Mouse (Mus musculus): ENCODE measurements around the gene Myo1h.

The Myo1h gene

DNA sequence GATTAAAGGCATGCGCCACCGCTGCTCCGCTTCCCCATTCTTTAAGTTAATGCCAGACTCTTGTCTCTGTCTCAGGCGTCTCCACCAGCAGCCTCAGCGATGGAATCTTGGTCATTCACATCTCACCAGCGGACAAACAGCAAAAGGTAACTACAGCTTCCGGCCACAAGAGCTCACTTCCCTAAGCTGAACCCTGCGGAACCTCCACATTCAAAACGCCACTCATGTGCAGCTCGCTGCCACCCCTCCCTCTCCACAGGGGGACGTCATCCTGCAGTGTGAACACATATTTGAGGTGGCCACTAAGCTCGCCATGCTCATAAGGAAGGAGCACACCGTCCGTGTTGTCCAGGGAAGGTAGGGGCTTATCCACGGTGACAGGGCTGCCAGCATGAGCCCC lies 72.0 kb downstream of the Myo1h start:
- DNase-seq: no peak

DNA sequence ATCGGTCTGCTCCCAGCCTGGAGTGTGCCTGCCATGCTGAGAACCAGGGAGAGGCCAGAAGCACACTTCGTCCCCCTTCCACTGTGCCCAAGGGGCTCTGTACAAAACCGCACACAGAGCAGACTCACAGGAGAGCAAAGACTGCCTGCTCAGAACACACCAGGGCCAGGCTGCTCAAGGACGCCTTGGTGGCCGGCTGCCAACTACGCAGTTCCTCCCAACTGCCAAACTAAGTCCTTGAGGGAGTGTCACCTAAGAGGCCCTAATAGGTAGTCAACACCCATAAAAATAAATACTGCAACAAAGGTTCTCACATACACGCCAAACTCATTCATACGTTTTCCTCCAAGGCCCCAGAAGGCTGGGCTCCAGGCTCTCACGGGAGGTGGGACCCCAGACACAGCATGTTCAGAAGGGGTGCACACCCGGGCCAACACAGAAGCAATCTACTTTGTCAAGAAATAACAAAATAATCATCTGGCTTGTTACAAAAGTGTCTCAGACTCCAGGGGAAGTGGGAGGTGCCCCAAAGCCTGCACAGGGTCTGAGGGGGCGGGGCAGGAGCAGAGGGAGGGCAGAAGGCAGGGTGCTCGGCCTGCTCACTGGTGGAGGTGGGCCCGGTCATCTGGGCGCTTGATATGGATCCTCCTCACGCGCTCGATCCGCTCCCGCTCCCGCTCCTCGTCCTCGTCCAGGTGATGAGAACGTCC lies 76.2 kb downstream of the Myo1h start:
- DNase-seq: no peak

- no peak for DNase-seq
These were observed 79.2 kb downstream of the Myo1h start for GRCm38 (mm10) chr5:114368121-114368520.

- no peak for DNase-seq
These were observed 80.0 kb downstream of the Myo1h start for GRCm38 (mm10) chr5:114368803-114369496.

DNA sequence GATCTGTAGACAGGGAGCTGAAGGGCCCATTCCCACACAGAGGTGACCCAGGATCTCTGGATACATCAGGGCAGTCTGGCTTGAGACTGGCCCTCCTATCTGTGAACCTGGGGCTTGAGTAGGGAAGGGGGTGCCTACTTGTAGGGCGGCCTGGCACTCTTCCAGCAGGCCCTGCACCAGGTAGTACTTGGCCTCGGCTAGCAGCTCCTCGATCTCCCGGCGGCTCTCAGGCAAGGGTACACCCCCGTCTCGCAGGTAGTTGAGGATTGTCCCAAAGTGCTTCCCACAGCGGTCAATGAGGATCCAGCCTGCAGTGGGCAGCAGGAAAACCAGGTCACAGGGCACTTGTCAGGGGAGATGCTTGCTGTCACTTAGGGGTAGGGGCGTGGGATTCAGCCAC lies 81.0 kb downstream of the Myo1h start:
- no peak for DNase-seq

DNA sequence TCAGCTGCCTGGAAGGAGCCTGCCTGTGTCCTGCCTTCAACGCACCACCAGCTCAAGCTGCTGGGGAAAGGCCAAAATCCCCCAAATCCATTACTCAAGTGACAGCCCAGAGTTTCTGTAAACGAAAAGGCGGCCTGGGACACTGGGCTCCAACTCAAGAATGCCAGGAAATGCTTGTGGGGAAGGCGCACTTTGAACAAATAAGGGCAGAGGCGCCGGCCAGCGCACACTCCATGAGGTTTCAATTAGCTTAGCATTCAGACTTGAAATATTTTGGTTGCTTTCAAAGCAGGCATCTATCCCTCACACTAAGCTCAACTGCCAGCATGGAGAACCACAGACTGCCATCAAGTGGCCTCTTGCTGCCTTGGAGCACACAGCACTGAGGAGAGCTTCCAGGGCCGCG lies 81.4 kb downstream of the Myo1h start:
- no peak for DNase-seq

DNA sequence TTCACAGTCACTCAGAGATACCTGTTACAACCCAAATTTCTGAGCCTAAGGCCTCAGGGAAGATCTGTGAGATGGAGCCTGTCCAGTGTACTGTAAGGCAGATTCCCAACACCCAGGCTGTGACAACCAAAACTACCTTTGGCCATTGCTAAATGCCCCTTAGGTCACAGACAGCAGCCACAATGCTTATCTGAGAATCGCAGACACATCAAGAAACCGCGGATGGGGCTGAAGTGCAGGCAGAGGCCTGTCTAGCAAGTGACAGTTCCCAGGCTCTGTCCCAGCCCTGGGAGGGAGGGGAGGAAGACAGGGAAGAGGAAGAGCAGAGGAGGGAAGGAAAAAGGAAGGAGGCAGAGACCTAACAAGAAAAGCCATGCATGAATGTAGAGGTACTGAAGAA lies 82.4 kb downstream of the Myo1h start:
- no peak for DNase-seq

GRCm38 (mm10) chr5:114371731-114372473 lies 82.9 kb downstream of the Myo1h start:
- DNase-seq: no peak

- no peak for DNase-seq
These were observed 83.6 kb downstream of the Myo1h start for GRCm38 (mm10) chr5:114372565-114372964.

DNA sequence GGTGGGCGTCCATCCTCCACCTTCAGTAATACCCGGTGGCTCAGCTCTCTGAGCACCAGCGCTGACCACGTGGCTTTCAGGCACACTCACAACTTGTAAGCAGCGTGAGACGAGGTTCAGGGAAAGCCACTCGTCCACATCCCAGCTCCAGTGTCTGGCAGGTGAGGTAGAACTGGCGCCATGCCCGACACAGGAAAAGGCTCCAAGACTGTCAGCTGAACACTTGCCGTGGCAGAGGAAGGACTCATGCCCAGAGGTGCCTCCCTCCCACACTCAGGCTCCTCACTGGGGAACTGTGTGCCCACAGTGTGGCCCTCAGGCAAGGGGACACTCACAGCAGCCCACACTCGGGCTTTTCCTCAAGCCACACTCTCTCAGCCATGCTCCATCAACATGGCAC lies 84.2 kb downstream of the Myo1h start:
- no peak for DNase-seq

- no peak for DNase-seq
These were observed 84.6 kb downstream of the Myo1h start for GRCm38 (mm10) chr5:114373581-114373980.

DNA sequence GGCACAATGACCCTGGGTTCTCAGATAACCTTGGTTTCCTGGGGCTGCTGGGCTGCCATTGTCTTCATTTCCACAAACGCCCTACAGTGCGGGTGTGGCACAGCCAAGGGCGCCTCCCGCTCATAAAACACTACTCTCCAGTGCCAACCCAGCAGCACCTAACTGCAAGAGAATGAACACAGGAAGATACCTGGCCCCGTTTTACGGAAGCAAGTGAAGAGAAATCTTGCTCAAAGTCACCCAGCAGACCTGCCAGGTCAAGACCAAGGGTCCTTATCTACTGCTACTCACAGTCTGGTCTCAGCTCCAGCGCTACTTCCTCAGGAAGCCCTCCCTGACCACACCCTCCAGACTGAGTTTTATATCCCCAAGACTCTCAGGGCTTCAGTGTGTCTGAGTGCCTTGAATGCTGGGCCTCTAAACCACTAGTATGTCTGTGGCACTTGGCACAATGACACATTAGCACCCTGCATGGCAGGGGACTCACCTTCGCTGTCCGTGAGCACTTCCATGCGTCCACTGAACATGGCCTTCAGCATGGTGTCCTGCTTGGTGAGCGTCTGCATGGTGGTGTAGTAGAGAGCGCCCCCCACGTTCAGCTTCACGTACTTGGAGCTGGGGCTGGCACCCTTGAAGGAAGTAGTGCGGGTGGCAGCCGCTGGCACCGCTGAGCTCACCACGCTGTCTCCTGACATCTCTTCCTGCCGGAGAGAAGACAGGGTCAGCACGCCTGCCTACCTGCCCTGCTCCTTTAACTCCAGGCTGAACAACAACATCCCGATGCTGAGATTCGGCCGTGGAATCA lies 85.6 kb downstream of the Myo1h start:
- DNase-seq: no peak

- DNase-seq: no peak
These were observed 89.4 kb downstream of the Myo1h start for GRCm38 (mm10) chr5:114378177-114378920.

DNA sequence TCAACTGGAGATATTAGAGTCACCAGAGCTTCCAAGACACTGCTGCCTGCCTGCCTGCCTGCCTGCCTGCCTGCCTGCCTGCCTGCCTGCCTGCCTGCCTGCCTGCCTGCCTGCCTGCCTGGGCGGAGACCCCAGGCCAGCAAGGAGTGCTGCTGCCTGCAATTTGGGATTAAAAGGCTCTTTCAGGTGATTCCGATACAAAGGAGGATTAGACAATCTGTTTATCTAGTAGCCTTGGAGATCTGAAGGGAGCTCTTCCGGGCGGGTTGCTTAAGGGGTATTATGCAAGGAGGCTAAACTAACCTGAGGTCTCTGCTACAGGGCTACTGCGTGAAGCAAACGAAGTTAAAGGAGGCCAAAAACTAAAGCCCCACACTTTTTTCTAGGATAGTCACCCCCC lies 90.0 kb downstream of the Myo1h start:
- no peak for DNase-seq

DNA sequence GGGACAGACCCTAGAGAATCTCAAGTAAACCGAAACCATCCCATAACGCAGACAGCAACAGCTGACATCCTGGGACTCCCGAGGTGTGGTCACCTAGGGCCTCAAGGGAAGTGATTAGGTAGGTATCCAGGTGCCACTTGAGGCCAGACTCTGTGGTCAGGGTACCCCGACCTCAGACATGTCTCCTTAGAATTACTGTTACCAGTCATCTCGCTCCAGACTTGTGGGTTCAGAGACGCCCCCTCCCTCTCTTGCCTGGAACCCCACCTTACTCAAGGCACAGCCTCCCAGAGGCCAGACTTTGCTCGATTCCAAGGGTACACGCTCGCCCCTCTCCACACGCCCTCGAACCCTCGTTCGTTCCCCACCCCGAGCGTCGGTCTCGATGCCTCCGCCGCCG lies 90.8 kb downstream of the Myo1h start:
- DNase-seq: no peak

GRCm38 (mm10) chr5:114380209-114381012 lies 91.4 kb downstream of the Myo1h start, which contains the start of the genes Kctd10 and Ube3b:
Gene Kctd10 (minus strand): TSS chr5:114380508.
Gene Ube3b (plus strand): TSS chr5:114380607.
- peak; percentile 85 for DNase-seq

DNA sequence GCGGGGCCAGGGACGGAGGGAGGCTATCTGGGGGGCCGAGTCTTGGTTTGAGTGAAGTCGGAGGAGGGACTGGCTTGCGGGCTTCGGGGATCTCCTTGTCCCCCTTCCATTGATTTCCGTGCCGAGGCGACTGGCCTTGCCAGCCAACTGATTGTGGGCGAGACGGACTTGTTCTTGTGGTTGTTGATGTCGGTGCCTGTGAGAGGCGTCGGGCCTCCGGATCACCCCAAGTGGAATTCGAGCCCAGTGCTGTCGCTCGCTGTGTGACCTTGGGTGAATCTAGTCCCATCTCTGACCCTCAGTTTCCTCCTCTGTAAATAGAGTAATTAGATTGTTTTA lies 92.0 kb downstream of the Myo1h start:
- no peak for DNase-seq

DNA sequence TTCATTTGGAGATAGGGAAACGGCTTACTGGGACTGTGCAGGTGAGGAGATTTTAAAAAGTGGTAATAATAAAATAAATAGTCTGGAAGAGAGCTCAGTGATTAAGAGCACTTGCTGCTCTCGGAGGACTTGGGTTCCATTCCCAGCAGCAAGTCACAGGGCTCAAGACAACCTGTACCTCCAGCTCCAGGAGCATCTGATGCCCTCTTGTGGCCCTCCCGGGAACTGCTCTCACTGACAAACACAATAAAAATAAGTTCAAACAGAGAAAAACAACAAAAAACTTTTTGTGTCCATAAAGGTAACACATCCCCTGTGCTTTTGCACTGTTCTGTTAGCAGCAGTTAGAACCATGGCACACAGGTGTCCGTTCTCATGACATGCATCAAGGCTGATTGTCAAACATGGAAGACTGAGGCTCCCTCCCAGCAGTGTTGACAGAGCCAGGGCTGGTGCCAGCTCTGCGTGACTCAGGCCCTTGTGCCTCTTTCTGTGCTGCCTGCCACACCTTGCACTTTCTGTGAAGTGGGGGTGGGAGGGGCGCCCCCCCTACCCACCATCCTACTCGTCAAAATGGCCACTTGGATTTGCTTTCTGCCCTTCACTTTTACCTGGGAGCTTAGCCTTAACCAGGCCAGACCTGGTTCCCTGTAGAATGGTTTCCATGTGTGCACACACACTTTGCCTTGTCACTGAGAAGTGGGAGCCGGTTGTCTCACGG lies 94.4 kb downstream of the Myo1h start:
- DNase-seq: no peak

DNA sequence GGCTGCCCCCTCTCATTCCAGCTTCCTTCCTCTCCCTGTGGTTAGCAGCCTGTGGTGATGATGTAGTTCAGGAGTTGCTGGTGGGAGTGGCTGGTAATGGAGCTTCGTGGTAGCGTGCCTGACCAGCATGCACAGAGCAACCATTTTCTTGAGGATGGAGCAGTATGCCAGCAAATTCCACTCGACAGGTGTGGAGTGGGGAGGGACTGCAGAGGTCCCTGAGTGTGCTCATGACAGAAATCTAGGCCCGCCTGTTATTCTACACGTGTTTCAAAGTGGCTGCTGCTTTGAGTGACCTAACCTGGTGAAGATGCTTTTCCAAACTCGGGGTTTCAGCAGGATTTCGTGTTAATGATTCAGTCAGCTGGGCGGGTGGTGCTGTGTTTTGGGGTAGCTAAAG lies 95.5 kb downstream of the Myo1h start:
- no peak for DNase-seq

- DNase-seq: no peak
These were observed 104.2 kb downstream of the Myo1h start for GRCm38 (mm10) chr5:114393169-114393568.

DNA sequence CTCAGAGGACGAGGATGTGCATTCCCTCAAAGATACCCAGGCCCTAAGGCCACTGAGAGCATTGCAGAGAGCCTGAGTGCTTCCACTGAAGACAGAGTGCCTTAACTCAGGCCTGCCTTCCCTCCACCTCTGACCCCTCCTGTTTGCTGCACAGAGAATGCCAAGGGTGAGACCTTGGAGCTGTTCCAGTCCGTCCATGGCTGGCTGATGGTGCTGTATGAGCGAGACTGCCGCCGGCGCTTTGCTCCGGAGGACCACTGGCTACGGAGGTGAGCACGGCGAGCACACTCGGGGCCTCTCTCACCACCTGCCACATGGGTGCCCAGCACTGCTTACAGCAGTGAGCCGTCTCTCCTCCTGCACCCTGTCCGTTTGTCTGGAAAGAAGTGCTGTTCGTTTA lies 117.6 kb downstream of the Myo1h start:
- no peak for DNase-seq

Data from cerebellum, adult 8-10 months (tissue).